Mouse (Mus musculus) forebrain, postnatal 0 days (tissue): ENCODE data around the gene Mfsd2a. TPM values are rescaled to one million over a fixed set of nuclear protein-coding genes. Genes with fewer than 3 reads are reported as not detected.

ENCODE experiments used
- ATAC-seq: fragments of 200-750 bp; cut with Nextera tagmentation; 2 replicates; pipeline ENCODE4 v1.8.0; 2017; ENCODE audit warnings: mild to moderate bottlenecking, moderate library complexity
- DNase-seq: peaks from one replicate; pipeline ENCODE4 v3.0.0-alpha.2; 2015
- H3K27ac ChIP-seq: fragments of 300-500 bp; sonication (generic); 2 replicates; pipeline ENCODE4 v1.5.1; 2014; ENCODE audit warnings: low read depth, mild to moderate bottlenecking, antibody characterized with exemption, low read length, moderate library complexity, mixed read lengths
- H3K27me3 ChIP-seq: fragments of 300-500 bp; sonication (generic); 2 replicates; pipeline ENCODE4 v1.6.1; 2014; ENCODE audit warnings: mild to moderate bottlenecking, low read length, mixed read lengths; ENCODE audit not compliant: insufficient read depth
- H3K36me3 ChIP-seq: fragments of 300-500 bp; sonication (generic); 2 replicates; pipeline ENCODE4 v1.6.1; 2014; ENCODE audit warnings: mild to moderate bottlenecking, moderate library complexity; ENCODE audit not compliant: insufficient read depth
- H3K4me1 ChIP-seq: fragments of 300-500 bp; sonication (generic); 2 replicates; pipeline ENCODE4 v1.6.1; 2014; ENCODE audit warnings: antibody characterized with exemption; ENCODE audit not compliant: insufficient read depth
- H3K4me2 ChIP-seq: fragments of 300-500 bp; sonication (generic); 2 replicates; pipeline ENCODE4 v1.6.1; 2014; ENCODE audit warnings: low read depth, mild to moderate bottlenecking, moderate library complexity
- H3K4me3 ChIP-seq: fragments of 300-500 bp; sonication (generic); 2 replicates; pipeline ENCODE4 v1.5.1; 2014; ENCODE audit warnings: low read depth, low read length, mixed read lengths
- H3K9ac ChIP-seq: fragments of 300-500 bp; sonication (generic); 2 replicates; pipeline ENCODE4 v1.6.1; 2014; ENCODE audit warnings: mild to moderate bottlenecking
- H3K9me3 ChIP-seq: fragments of 300-500 bp; sonication (generic); 2 replicates; pipeline ENCODE4 v1.6.1; 2016; ENCODE audit warnings: low read length
- CTCF ChIP-seq: sonication (generic); IDR thresholded peaks from 2 replicates; pipeline ENCODE4 v1.5.1; 2016; ENCODE audit warnings: antibody characterized with exemption, control low read depth, low read depth
- WGBS: fragments of 180-500 bp; shearing (Covaris S2); extraction: QIAGEN DNeasy Blood & Tissue Kit; methylation state at CpG from one replicate; pipeline ENCODE4 v1.1.7; 2014; 5-methylcytosine and 5-hydroxymethylcytosine counted together
- polyA plus RNA-seq: library from polyadenylated mRNA; unstranded; fragments of >200 nt; fragmentation: Nextera tagmentation; extraction: Ambion mirVana; gene quantifications from 2 replicates; pipeline ENCODE4 v1.2.1, GENCODE M21; 2015
- total RNA-seq: library from RNA; depleted of rRNA; stranded (reverse); fragments of >200 nt; gene quantifications from 2 replicates; pipeline ENCODE4 v1.2.3, GENCODE M21; 2014; rRNA removed

Mfsd2a gene
- total and polyA plus RNA-seq, 2 experiments from 2014 or later: 33.4 to 40.7 TPM

DNA sequence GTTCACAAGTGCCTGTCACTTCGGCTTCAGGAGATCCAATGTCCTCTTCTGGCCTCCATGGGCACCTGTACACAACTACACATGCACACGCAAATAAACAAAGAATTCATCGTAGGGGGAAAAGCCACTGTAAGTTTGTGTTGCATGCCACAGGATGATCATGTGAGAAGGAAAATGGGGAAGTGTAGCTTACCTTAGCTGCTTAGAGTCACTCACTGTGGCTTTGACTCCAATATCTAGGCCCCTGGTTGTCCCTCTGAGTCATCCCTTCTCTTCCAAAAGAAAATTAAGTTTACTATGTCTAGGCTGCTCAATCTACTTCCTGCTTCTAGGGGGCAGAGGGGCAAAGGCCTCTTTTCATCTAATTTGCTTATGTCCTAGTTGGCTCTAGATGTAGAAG is 57.3 kb downstream of the Mfsd2a start:
- TF ChIP-seq CTCF: no peak
- WGBS: 94% methylated on average over 3 of the region's 3 CpGs
- Histone ChIP-seq H3K27ac (no peak overlapping the region), H3K9me3 (no peaks in the 10 kb centered on the region), H3K27me3 (no peaks in the 10 kb centered on the region), H3K9ac (no peak overlapping the region), H3K36me3 (no peaks in the 10 kb centered on the region), H3K4me3 (no peak overlapping the region), H3K4me1 (no peaks in the 10 kb centered on the region), H3K4me2 (no peak overlapping the region)
- DNase-seq: no peak
- no peak for ATAC-seq

- no peak overlapping the region for H3K9ac ChIP-seq
- peak; percentile 30; the same call in 1 of the 2 replicates for TF ChIP-seq CTCF
- ATAC-seq (no peak), DNase-seq (no peak)
- H3K9me3 ChIP-seq: no peaks in the 10 kb centered on the region
- 26% methylated on average over 6 of the region's 6 CpGs for WGBS
- H3K27ac ChIP-seq: no peak overlapping the region
- no peak overlapping the region for H3K4me3 ChIP-seq
- H3K4me1 ChIP-seq: no peaks in the 10 kb centered on the region
- no peaks in the 10 kb centered on the region for H3K27me3 ChIP-seq
- no peak overlapping the region for H3K4me2 ChIP-seq
- no peaks in the 10 kb centered on the region for H3K36me3 ChIP-seq
Measured at GRCm38 (mm10) chr4:122902156-122902555, 58.8 kb downstream of the Mfsd2a start.

DNA sequence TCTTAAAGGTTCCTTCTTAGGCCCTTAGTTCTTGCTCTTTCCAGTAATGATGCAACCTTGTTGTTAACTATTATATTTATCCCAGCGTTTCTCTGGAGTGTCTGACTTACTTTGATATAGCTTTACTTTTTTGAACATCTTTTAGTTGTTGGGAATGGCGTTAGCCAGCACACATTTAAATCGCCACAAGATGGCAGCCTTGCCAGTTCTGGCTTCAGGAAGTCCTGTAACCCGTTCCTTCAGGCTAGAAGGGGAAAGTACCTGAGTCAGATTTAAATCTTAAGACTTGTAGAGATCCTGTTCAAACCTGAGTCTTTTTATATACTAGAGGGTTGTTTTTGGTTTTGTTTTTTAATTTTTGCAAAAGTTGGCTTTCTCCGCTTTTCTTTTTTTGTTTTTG is 62.7 kb downstream of the Mfsd2a start:
- 14% methylated on average over 5 of the region's 5 CpGs for WGBS
- Histone ChIP-seq H3K27ac (no peak overlapping the region), H3K9me3 (no peaks in the 10 kb centered on the region), H3K36me3 (no peaks in the 10 kb centered on the region), H3K27me3 (no peaks in the 10 kb centered on the region), H3K4me3 (no peak overlapping the region), H3K9ac (no peak overlapping the region), H3K4me1 (no peaks in the 10 kb centered on the region), H3K4me2 (no peak overlapping the region)
- peak; percentile 86 for DNase-seq
- ATAC-seq: peak; percentile 70
- TF ChIP-seq CTCF: peak; percentile 82

DNA sequence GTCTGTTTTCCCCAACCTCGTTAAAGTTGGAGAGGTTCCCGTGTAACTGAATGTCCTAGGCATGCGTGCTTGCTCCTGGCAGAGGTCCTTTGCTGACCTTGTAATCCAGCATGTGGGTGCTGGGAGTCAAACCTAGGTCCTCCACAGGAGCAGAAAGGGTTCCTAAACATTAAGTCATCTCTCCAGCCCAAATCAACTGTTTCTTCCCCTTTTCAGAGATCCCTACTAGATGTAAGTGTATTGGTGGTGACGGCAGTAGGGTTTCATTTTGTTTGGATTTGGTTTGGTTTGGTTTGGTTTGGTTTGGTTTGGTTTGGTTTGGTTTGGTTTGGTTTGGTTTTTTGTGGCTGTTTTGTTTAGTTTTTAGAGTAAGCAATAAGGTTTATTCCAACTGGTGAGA is 63.2 kb downstream of the Mfsd2a start:
- Histone ChIP-seq H3K4me1 (no peaks in the 10 kb centered on the region), H3K9ac (no peak overlapping the region), H3K36me3 (no peaks in the 10 kb centered on the region), H3K4me3 (no peak overlapping the region), H3K4me2 (no peak overlapping the region), H3K27me3 (no peaks in the 10 kb centered on the region), H3K9me3 (no peaks in the 10 kb centered on the region), H3K27ac (no peak overlapping the region)
- TF ChIP-seq CTCF: no peak
- WGBS: 78% methylated on average over 4 of the region's 4 CpGs
- no peak for ATAC-seq
- no peak for DNase-seq

Other genes with a start within 250 kb of the Mfsd2a start
- gene Ppt1, start 124.9 kb downstream of the Mfsd2a start, total RNA-seq: 43.7 and 53.8 TPM in 2 replicates
- gene Ppt1, start 124.9 kb downstream of the Mfsd2a start, polyA plus RNA-seq: 51.1 and 68.7 TPM in 2 replicates
- gene Cap1, start 75.1 kb downstream of the Mfsd2a start, total RNA-seq: 155 and 161 TPM in 2 replicates
- 68.5 and 75.2 TPM in 2 replicates for gene Cap1, start 75.1 kb downstream of the Mfsd2a start, polyA plus RNA-seq
- gene Mycl, start 34.5 kb upstream of the Mfsd2a start, total RNA-seq: 106 and 113 TPM in 2 replicates
- 65.9 and 67.6 TPM in 2 replicates for gene Mycl, start 34.5 kb upstream of the Mfsd2a start, polyA plus RNA-seq
- gene Trit1, start 55.4 kb upstream of the Mfsd2a start, total RNA-seq: 22.8 and 23.7 TPM in 2 replicates
- gene Trit1, start 55.4 kb upstream of the Mfsd2a start, polyA plus RNA-seq: 20.4 and 22.1 TPM in 2 replicates
- gene Bmp8b, start 144.0 kb upstream of the Mfsd2a start, total RNA-seq: 0.31 and 0.62 TPM in 2 replicates
- 0.15 and 0.40 TPM in 2 replicates for gene Bmp8b, start 144.0 kb upstream of the Mfsd2a start, polyA plus RNA-seq
- 0.62 TPM in 2 replicates for gene Oxct2b, start 155.1 kb upstream of the Mfsd2a start, total RNA-seq
- gene Oxct2b, start 155.1 kb upstream of the Mfsd2a start, polyA plus RNA-seq: 0.33 and 0.34 TPM in 2 replicates
- gene Ppie, start 178.8 kb upstream of the Mfsd2a start, total RNA-seq: 28.9 and 34.2 TPM in 2 replicates
- gene Ppie, start 178.8 kb upstream of the Mfsd2a start, polyA plus RNA-seq: 47.7 and 53.6 TPM in 2 replicates
- 57.1 and 58.5 TPM in 2 replicates for gene Hpcal4, start 222.0 kb upstream of the Mfsd2a start, total RNA-seq
- 45.5 and 78.1 TPM in 2 replicates for gene Hpcal4, start 222.0 kb upstream of the Mfsd2a start, polyA plus RNA-seq
- 2.4 and 3.4 TPM in 2 replicates for gene Nt5c1a, start 240.3 kb upstream of the Mfsd2a start, total RNA-seq
- 0.26 and 0.33 TPM in 2 replicates for gene Nt5c1a, start 240.3 kb upstream of the Mfsd2a start, polyA plus RNA-seq